Mouse (Mus musculus) hindbrain, embryonic 13.5 days (tissue): ENCODE results near the gene 2310033P09Rik. TPM values are rescaled to one million over a fixed set of nuclear protein-coding genes. Genes with fewer than 3 reads are reported as not detected.

Experiments used
- ATAC-seq: fragments of 200-750 bp; cut with Nextera tagmentation; 2 replicates; pipeline ENCODE4 v1.8.0; 2017; ENCODE audit warnings: moderate TSS enrichment; ENCODE audit not compliant: low FRiP score
- H3K27ac ChIP-seq: fragments of 300-500 bp; sonication (generic); 2 replicates; pipeline ENCODE4 v1.5.1; 2015; ENCODE audit warnings: inconsistent platforms, mild to moderate bottlenecking, moderate library complexity
- H3K27me3 ChIP-seq: fragments of 300-500 bp; sonication (generic); 2 replicates; pipeline ENCODE4 v1.6.1; 2015; ENCODE audit warnings: mild to moderate bottlenecking, inconsistent platforms
- H3K36me3 ChIP-seq: fragments of 300-500 bp; sonication (generic); 2 replicates; pipeline ENCODE4 v1.6.1; 2015; ENCODE audit warnings: mild to moderate bottlenecking, inconsistent platforms
- H3K4me1 ChIP-seq: fragments of 300-500 bp; sonication (generic); replicated peaks from 2 replicates; pipeline ENCODE4 v1.6.1; 2015; ENCODE audit warnings: inconsistent platforms
- H3K4me2 ChIP-seq: fragments of 300-500 bp; sonication (generic); 2 replicates; pipeline ENCODE4 v1.6.1; 2015; ENCODE audit warnings: inconsistent platforms, mild to moderate bottlenecking, moderate library complexity
- H3K4me3 ChIP-seq: fragments of 300-500 bp; sonication (generic); 2 replicates; pipeline ENCODE4 v1.5.1; 2015; ENCODE audit warnings: mild to moderate bottlenecking, inconsistent platforms
- H3K9ac ChIP-seq: fragments of 300-500 bp; sonication (generic); 2 replicates; pipeline ENCODE4 v1.6.1; 2015; ENCODE audit warnings: mild to moderate bottlenecking, inconsistent platforms
- H3K9me3 ChIP-seq: fragments of 300-500 bp; sonication (generic); 2 replicates; pipeline ENCODE4 v1.6.1; 2016; ENCODE audit warnings: inconsistent platforms
- WGBS: fragments of 180-500 bp; shearing (Covaris S2); methylation state at CpG from one replicate; pipeline ENCODE4 v1.1.7; 2015; 5-methylcytosine and 5-hydroxymethylcytosine counted together
- polyA plus RNA-seq: library from polyadenylated mRNA; unstranded; fragments of >200 nt; fragmentation: Nextera tagmentation; extraction: Ambion mirVana; gene quantifications from 2 replicates; pipeline ENCODE4 v1.2.1, GENCODE M21; 2015

Gene 2310033P09Rik
- polyA plus RNA-seq, 1 experiment from 2014 or later, result 30.0 TPM

GRCm38 (mm10) chr11:59243856-59244255 lies 35.7 kb downstream of the 2310033P09Rik start:
- 49% methylated on average over 6 of the region's 6 CpGs for WGBS
- H3K4me1 ChIP-seq, result peaks cover 7% of the 10 kb centered on the region
- H3K27ac ChIP-seq, result no peak overlapping the region
- no peaks in the 10 kb centered on the region for H3K9me3 ChIP-seq
- no peak overlapping the region for H3K4me3 ChIP-seq
- no peaks in the 10 kb centered on the region for H3K36me3 ChIP-seq
- H3K9ac ChIP-seq, result no peak overlapping the region
- H3K4me2 ChIP-seq, result no peak overlapping the region
- ATAC-seq, result no peak
- H3K27me3 ChIP-seq, result peaks cover 55% of the 10 kb centered on the region

- Histone ChIP-seq H3K4me2 (no peak overlapping the region), H3K27ac (no peak overlapping the region), H3K9me3 (no peaks in the 10 kb centered on the region), H3K4me1 (no peaks in the 10 kb centered on the region), H3K4me3 (no peak overlapping the region), H3K27me3 (peaks cover 44% of the 10 kb centered on the region), H3K36me3 (no peaks in the 10 kb centered on the region), H3K9ac (no peak overlapping the region)
- 73% methylated on average over 10 of the region's 10 CpGs for WGBS
- ATAC-seq, result no peak
Observed at GRCm38 (mm10) chr11:59248101-59248500, 40.0 kb downstream of the 2310033P09Rik start.

- Histone ChIP-seq H3K36me3 (no peaks in the 10 kb centered on the region), H3K4me2 (no peak overlapping the region), H3K27me3 (peaks cover 50% of the 10 kb centered on the region), H3K9me3 (no peaks in the 10 kb centered on the region), H3K4me3 (no peak overlapping the region), H3K4me1 (peaks cover 14% of the 10 kb centered on the region), H3K9ac (no peak overlapping the region), H3K27ac (no peak overlapping the region)
- no peak for ATAC-seq
- 88% methylated on average over 7 of the region's 7 CpGs for WGBS
Observed at GRCm38 (mm10) chr11:59259647-59260046, 51.5 kb downstream of the 2310033P09Rik start.

Other genes with a start within 250 kb of the 2310033P09Rik start
- gene Trim11, start 230.2 kb upstream of the 2310033P09Rik start, polyA plus RNA-seq, result 20.8 and 21.8 TPM in 2 replicates
- 0.22 and 0.44 TPM in 2 replicates for gene Obscn, start 71.9 kb upstream of the 2310033P09Rik start, polyA plus RNA-seq
- gene Iba57, start 44.6 kb upstream of the 2310033P09Rik start, polyA plus RNA-seq, result 6.2 and 7.3 TPM in 2 replicates
- gene Gjc2, start 25.1 kb upstream of the 2310033P09Rik start, polyA plus RNA-seq, result 0.14 and 0.17 TPM in 2 replicates
- gene Guk1, start 16.1 kb upstream of the 2310033P09Rik start, polyA plus RNA-seq, result 177 and 182 TPM in 2 replicates
- 92.9 and 96.8 TPM in 2 replicates for gene Mrpl55, start 5.8 kb upstream of the 2310033P09Rik start, polyA plus RNA-seq
- 622 and 633 TPM in 2 replicates for gene Arf1, start 19.9 kb downstream of the 2310033P09Rik start, polyA plus RNA-seq
- 1.4 and 4.1 TPM in 2 replicates for gene Wnt3a, start 82.4 kb downstream of the 2310033P09Rik start, polyA plus RNA-seq
- gene Wnt9a, start 98.6 kb downstream of the 2310033P09Rik start, polyA plus RNA-seq, result 3.6 and 5.0 TPM in 2 replicates
- gene Prss38, start 167.3 kb downstream of the 2310033P09Rik start, polyA plus RNA-seq, result not detected in 2 replicates
- gene Jmjd4, start 241.7 kb downstream of the 2310033P09Rik start, polyA plus RNA-seq, result 14.3 and 15.2 TPM in 2 replicates
- gene Snap47, start 242.9 kb downstream of the 2310033P09Rik start, polyA plus RNA-seq, result 448 and 460 TPM in 2 replicates